Mouse (Mus musculus) kidney, adult 2 months (tissue): Measurements from ENCODE around the gene Cacna2d4. TPM values are rescaled to one million over a fixed set of nuclear protein-coding genes. Genes with fewer than 3 reads are reported as not detected.

ENCODE experiments used
- DNase-seq: peaks from one replicate; pipeline ENCODE4 v3.0.0; 2021
- H3K27ac ChIP-seq: fragments of 200-500 bp; 2 replicates; pipeline ENCODE4 v1.5.1; 2012; ENCODE audit warnings: low read depth, low read length, control low read depth, inconsistent platforms; ENCODE audit not compliant: insufficient read depth
- H3K27me3 ChIP-seq: fragments of 200-500 bp; replicated peaks from 2 replicates; pipeline ENCODE4 v1.6.1; 2012; ENCODE audit warnings: mild to moderate bottlenecking, moderate library complexity, low read length, inconsistent platforms; ENCODE audit not compliant: control insufficient read depth, insufficient read depth
- H3K36me3 ChIP-seq: fragments of 200-500 bp; 2 replicates; pipeline ENCODE4 v1.6.1; 2012; ENCODE audit warnings: mild to moderate bottlenecking, moderate library complexity, low read length, inconsistent platforms; ENCODE audit not compliant: control insufficient read depth, insufficient read depth
- H3K4me1 ChIP-seq: fragments of 200-500 bp; 2 replicates; pipeline ENCODE4 v1.6.1; 2011; ENCODE audit warnings: low read length; ENCODE audit not compliant: control insufficient read depth, insufficient read depth
- H3K4me3 ChIP-seq: fragments of 200-500 bp; 2 replicates; pipeline ENCODE4 v1.5.1; 2011; ENCODE audit warnings: mild to moderate bottlenecking, low read depth, low read length, control low read depth; ENCODE audit not compliant: insufficient read depth
- CTCF ChIP-seq: fragments of 200-500 bp; conservative IDR thresholded peaks from 2 replicates; pipeline ENCODE4 v1.5.1; 2011; ENCODE audit warnings: low read depth, mild to moderate bottlenecking, control low read depth, low read length, moderate library complexity, mixed read lengths; ENCODE audit not compliant: insufficient read depth, insufficient read length
- POLR2A ChIP-seq: fragments of 200-500 bp; IDR thresholded peaks from one replicate; pipeline ENCODE4 v1.6.1; 2011; ENCODE audit warnings: low read depth, low read length, control low read depth
- WGBS: fragments of 180-500 bp; shearing (Covaris S2); methylation state at CpG from one replicate; pipeline ENCODE4 v1.1.7; 2018; 5-methylcytosine and 5-hydroxymethylcytosine counted together
- polyA plus RNA-seq: library from polyadenylated mRNA; depleted of rRNA; stranded (reverse); fragments of >200 nt; gene quantifications from 2 replicates; pipeline ENCODE4 v1.2.3, GENCODE M21; 2012

The Cacna2d4 gene
- polyA plus RNA-seq, 1 experiment: 0.66 TPM

GRCm38 (mm10) chr6:119332111-119332510, 95.8 kb downstream of the Cacna2d4 start:
- no peaks in the 10 kb centered on the region for H3K36me3 ChIP-seq
- peaks cover 3% of the 10 kb centered on the region; the same call in 1 of the 2 replicates for H3K4me1 ChIP-seq
- H3K27me3 ChIP-seq: no peaks in the 10 kb centered on the region

GRCm38 (mm10) chr6:119333202-119333601, 96.9 kb downstream of the Cacna2d4 start:
- WGBS: 8% methylated on average over 3 of the region's 3 CpGs
- Histone ChIP-seq H3K27ac (no peak overlapping the region), H3K36me3 (no peaks in the 10 kb centered on the region), H3K27me3 (no peaks in the 10 kb centered on the region), H3K4me1 (peaks cover 3% of the 10 kb centered on the region; the same call in 1 of the 2 replicates), H3K4me3 (no peak overlapping the region)
- DNase-seq: peak; percentile 48
- TF ChIP-seq POLR2A: no peak
- TF ChIP-seq CTCF: no peak

More at GRCm38 (mm10) chr6:119332111-119332510, 95.8 kb downstream of the Cacna2d4 start:
- WGBS: 41% methylated on average over 1 of the region's 1 CpGs
- TF ChIP-seq POLR2A (no peak), CTCF (no peak)
- no peak overlapping the region for H3K27ac ChIP-seq
- DNase-seq: peak; percentile 24
- H3K4me3 ChIP-seq: no peak overlapping the region

- peaks cover 3% of the 10 kb centered on the region; the same call in 1 of the 2 replicates for H3K4me1 ChIP-seq
- no peak overlapping the region for H3K4me3 ChIP-seq
- H3K36me3 ChIP-seq: no peaks in the 10 kb centered on the region
- TF ChIP-seq POLR2A: no peak
- no peak for TF ChIP-seq CTCF
- WGBS: 60% methylated on average over 3 of the region's 3 CpGs
- H3K27ac ChIP-seq: no peak overlapping the region
- no peak for DNase-seq
- H3K27me3 ChIP-seq: no peaks in the 10 kb centered on the region
Observed at GRCm38 (mm10) chr6:119333831-119334230, 97.5 kb downstream of the Cacna2d4 start.

GRCm38 (mm10) chr6:119336124-119336523, 99.8 kb downstream of the Cacna2d4 start:
- H3K27ac ChIP-seq: no peak overlapping the region
- no peaks in the 10 kb centered on the region; the same call in 1 of the 2 replicates for H3K4me1 ChIP-seq
- H3K36me3 ChIP-seq: no peaks in the 10 kb centered on the region
- no peak overlapping the region for H3K4me3 ChIP-seq
- DNase-seq: no peak
- 84% methylated on average over 7 of the region's 7 CpGs for WGBS
- no peak for TF ChIP-seq POLR2A
- TF ChIP-seq CTCF: no peak
- no peaks in the 10 kb centered on the region for H3K27me3 ChIP-seq

- 89% methylated on average over 3 of the region's 3 CpGs for WGBS
- no peaks in the 10 kb centered on the region for H3K27me3 ChIP-seq
Observed at GRCm38 (mm10) chr6:119337287-119337686, 101.0 kb downstream of the Cacna2d4 start.

GRCm38 (mm10) chr6:119338121-119338912, 102.0 kb downstream of the Cacna2d4 start:
- WGBS: 60% methylated on average over 11 of the region's 11 CpGs
- no peaks in the 10 kb centered on the region for H3K4me1 ChIP-seq
- H3K27me3 ChIP-seq: no peaks in the 10 kb centered on the region
- no peak overlapping the region for H3K27ac ChIP-seq
- TF ChIP-seq CTCF (no peak), POLR2A (no peak)
- no peaks in the 10 kb centered on the region for H3K36me3 ChIP-seq
- H3K4me3 ChIP-seq: no peak overlapping the region
- DNase-seq: no peak

More at GRCm38 (mm10) chr6:119337287-119337686, 101.0 kb downstream of the Cacna2d4 start:
- no peak for DNase-seq
- no peak for TF ChIP-seq POLR2A
- TF ChIP-seq CTCF: no peak
- H3K4me1 ChIP-seq: no peaks in the 10 kb centered on the region; the same call in 1 of the 2 replicates
- H3K36me3 ChIP-seq: no peaks in the 10 kb centered on the region
- no peak overlapping the region for H3K4me3 ChIP-seq
- no peak overlapping the region for H3K27ac ChIP-seq

GRCm38 (mm10) chr6:119341409-119341808, 105.1 kb downstream of the Cacna2d4 start:
- peak; percentile 60 for DNase-seq
- H3K27ac ChIP-seq: no peak overlapping the region
- no peaks in the 10 kb centered on the region for H3K36me3 ChIP-seq
- H3K27me3 ChIP-seq: no peaks in the 10 kb centered on the region
- H3K4me1 ChIP-seq: no peaks in the 10 kb centered on the region
- H3K4me3 ChIP-seq: no peak overlapping the region
- TF ChIP-seq POLR2A: no peak
- no peak for TF ChIP-seq CTCF
